Mouse (Mus musculus): ENCODE results near the gene Erc1. TPM values are rescaled to one million over a fixed set of nuclear protein-coding genes. Genes with fewer than 3 reads are reported as not detected.

Erc1 gene
- polyA plus RNA-seq, 1 experiment: 8.0 TPM

- TF ChIP-seq POLR2A (IDR thresholded peaks at IDR 0.05; ENCODE audit: low read depth, low read length) (no peak), CTCF (conservative IDR thresholded peaks at IDR 0.05; ENCODE audit: insufficient read depth, insufficient read length, low read depth, low read length) (no peak)
- Histone ChIP-seq H3K4me3 (ENCODE audit: insufficient read depth, low read depth, low read length) (no peak overlapping the region), H3K27me3 (replicated peaks; ENCODE audit: control insufficient read depth, insufficient read depth, low read length) (no peaks in the 10 kb centered on the region), H3K4me1 (ENCODE audit: control insufficient read depth, insufficient read depth, low read length) (no peaks in the 10 kb centered on the region), H3K36me3 (ENCODE audit: control insufficient read depth, insufficient read depth, low read length) (no peaks in the 10 kb centered on the region; the same call in 1 of the 2 replicates), H3K27ac (ENCODE audit: insufficient read depth, low read depth, low read length) (no peak overlapping the region)
- no peak for DNase-seq
- WGBS: 70% methylated on average over 2 of the region's 2 CpGs
Measured at GRCm38 (mm10) chr6:119713961-119714360, 134.0 kb downstream of the Erc1 start.

- H3K4me3 ChIP-seq (ENCODE audit: insufficient read depth, low read depth, low read length): no peak overlapping the region
- TF ChIP-seq CTCF (conservative IDR thresholded peaks at IDR 0.05; ENCODE audit: insufficient read depth, insufficient read length, low read depth, low read length): no peak
- TF ChIP-seq POLR2A (IDR thresholded peaks at IDR 0.05; ENCODE audit: low read depth, low read length): no peak
- no peaks in the 10 kb centered on the region; the same call in 1 of the 2 replicates for H3K36me3 ChIP-seq (ENCODE audit: control insufficient read depth, insufficient read depth, low read length)
- no peak overlapping the region for H3K27ac ChIP-seq (ENCODE audit: insufficient read depth, low read depth, low read length)
- no peaks in the 10 kb centered on the region for H3K27me3 ChIP-seq (replicated peaks; ENCODE audit: control insufficient read depth, insufficient read depth, low read length)
- 79% methylated on average over 1 of the region's 1 CpGs for WGBS
- H3K4me1 ChIP-seq (ENCODE audit: control insufficient read depth, insufficient read depth, low read length): no peaks in the 10 kb centered on the region
- no peak for DNase-seq
Measured at GRCm38 (mm10) chr6:119712486-119712885, 135.5 kb downstream of the Erc1 start.

GRCm38 (mm10) chr6:119711649-119712305, 136.2 kb downstream of the Erc1 start:
- WGBS: 85% methylated on average over 8 of the region's 8 CpGs

GRCm38 (mm10) chr6:119709552-119709951, 138.4 kb downstream of the Erc1 start:
- Histone ChIP-seq H3K4me1 (ENCODE audit: control insufficient read depth, insufficient read depth, low read length) (no peaks in the 10 kb centered on the region), H3K36me3 (ENCODE audit: control insufficient read depth, insufficient read depth, low read length) (no peaks in the 10 kb centered on the region; the same call in 1 of the 2 replicates), H3K27ac (ENCODE audit: insufficient read depth, low read depth, low read length) (no peak overlapping the region), H3K27me3 (replicated peaks; ENCODE audit: control insufficient read depth, insufficient read depth, low read length) (no peaks in the 10 kb centered on the region), H3K4me3 (ENCODE audit: insufficient read depth, low read depth, low read length) (no peak overlapping the region)
- peak; percentile 15 for DNase-seq
- no peak for TF ChIP-seq POLR2A (IDR thresholded peaks at IDR 0.05; ENCODE audit: low read depth, low read length)
- peak; percentile 55 for TF ChIP-seq CTCF (conservative IDR thresholded peaks at IDR 0.05; ENCODE audit: insufficient read depth, insufficient read length, low read depth, low read length)

More at GRCm38 (mm10) chr6:119711649-119712305, 136.2 kb downstream of the Erc1 start:
- Histone ChIP-seq H3K27ac (ENCODE audit: insufficient read depth, low read depth, low read length) (no peak overlapping the region), H3K27me3 (replicated peaks; ENCODE audit: control insufficient read depth, insufficient read depth, low read length) (no peaks in the 10 kb centered on the region), H3K4me1 (ENCODE audit: control insufficient read depth, insufficient read depth, low read length) (no peaks in the 10 kb centered on the region), H3K4me3 (ENCODE audit: insufficient read depth, low read depth, low read length) (no peak overlapping the region), H3K36me3 (ENCODE audit: control insufficient read depth, insufficient read depth, low read length) (no peaks in the 10 kb centered on the region; the same call in 1 of the 2 replicates)
- TF ChIP-seq POLR2A (IDR thresholded peaks at IDR 0.05; ENCODE audit: low read depth, low read length) (no peak), CTCF (conservative IDR thresholded peaks at IDR 0.05; ENCODE audit: insufficient read depth, insufficient read length, low read depth, low read length) (no peak)
- DNase-seq: no peak

GRCm38 (mm10) chr6:119707911-119708310, 140.1 kb downstream of the Erc1 start:
- DNase-seq: no peak
- no peak overlapping the region for H3K27ac ChIP-seq (ENCODE audit: insufficient read depth, low read depth, low read length)

GRCm38 (mm10) chr6:119704899-119705298, 143.1 kb downstream of the Erc1 start:
- Histone ChIP-seq H3K36me3 (ENCODE audit: control insufficient read depth, insufficient read depth, low read length) (no peaks in the 10 kb centered on the region), H3K4me3 (ENCODE audit: insufficient read depth, low read depth, low read length) (no peak overlapping the region), H3K27me3 (replicated peaks; ENCODE audit: control insufficient read depth, insufficient read depth, low read length) (no peaks in the 10 kb centered on the region), H3K27ac (ENCODE audit: insufficient read depth, low read depth, low read length) (no peak overlapping the region), H3K4me1 (ENCODE audit: control insufficient read depth, insufficient read depth, low read length) (no peaks in the 10 kb centered on the region)
- DNase-seq: no peak
- TF ChIP-seq CTCF (conservative IDR thresholded peaks at IDR 0.05; ENCODE audit: insufficient read depth, insufficient read length, low read depth, low read length) (no peak), POLR2A (IDR thresholded peaks at IDR 0.05; ENCODE audit: low read depth, low read length) (no peak)
- WGBS: 86% methylated on average over 2 of the region's 2 CpGs

More at GRCm38 (mm10) chr6:119707911-119708310, 140.1 kb downstream of the Erc1 start:
- Histone ChIP-seq H3K36me3 (ENCODE audit: control insufficient read depth, insufficient read depth, low read length) (no peaks in the 10 kb centered on the region; the same call in 1 of the 2 replicates), H3K4me1 (ENCODE audit: control insufficient read depth, insufficient read depth, low read length) (no peaks in the 10 kb centered on the region), H3K27me3 (replicated peaks; ENCODE audit: control insufficient read depth, insufficient read depth, low read length) (no peaks in the 10 kb centered on the region), H3K4me3 (ENCODE audit: insufficient read depth, low read depth, low read length) (no peak overlapping the region)
- TF ChIP-seq CTCF (conservative IDR thresholded peaks at IDR 0.05; ENCODE audit: insufficient read depth, insufficient read length, low read depth, low read length) (no peak), POLR2A (IDR thresholded peaks at IDR 0.05; ENCODE audit: low read depth, low read length) (no peak)
- WGBS: 88% methylated on average over 5 of the region's 5 CpGs

- TF ChIP-seq POLR2A (IDR thresholded peaks at IDR 0.05; ENCODE audit: low read depth, low read length) (no peak), CTCF (conservative IDR thresholded peaks at IDR 0.05; ENCODE audit: insufficient read depth, insufficient read length, low read depth, low read length) (no peak)
- Histone ChIP-seq H3K4me3 (ENCODE audit: insufficient read depth, low read depth, low read length) (no peak overlapping the region), H3K27ac (ENCODE audit: insufficient read depth, low read depth, low read length) (no peak overlapping the region), H3K4me1 (ENCODE audit: control insufficient read depth, insufficient read depth, low read length) (no peaks in the 10 kb centered on the region), H3K27me3 (replicated peaks; ENCODE audit: control insufficient read depth, insufficient read depth, low read length) (no peaks in the 10 kb centered on the region), H3K36me3 (ENCODE audit: control insufficient read depth, insufficient read depth, low read length) (no peaks in the 10 kb centered on the region)
- 88% methylated on average over 5 of the region's 5 CpGs for WGBS
- no peak for DNase-seq
Measured at GRCm38 (mm10) chr6:119692754-119693153, 155.2 kb downstream of the Erc1 start.
